Mouse (Mus musculus) lung, adult 18-20 months (tissue): ENCODE data around the gene Olfr544.
"Not testable (repeated sequence)": the region's sequence is repeated elsewhere in the genome, so short reads cannot be mapped to it uniquely, and the experiment has no call there.

Experiments
- DNase-seq, 2 experiments: peaks; one replicate each; pipeline ENCODE4 v3.0.0; 2022; ENCODE audit warnings: mixed read lengths in 2 of 2

Gene Olfr544

DNA sequence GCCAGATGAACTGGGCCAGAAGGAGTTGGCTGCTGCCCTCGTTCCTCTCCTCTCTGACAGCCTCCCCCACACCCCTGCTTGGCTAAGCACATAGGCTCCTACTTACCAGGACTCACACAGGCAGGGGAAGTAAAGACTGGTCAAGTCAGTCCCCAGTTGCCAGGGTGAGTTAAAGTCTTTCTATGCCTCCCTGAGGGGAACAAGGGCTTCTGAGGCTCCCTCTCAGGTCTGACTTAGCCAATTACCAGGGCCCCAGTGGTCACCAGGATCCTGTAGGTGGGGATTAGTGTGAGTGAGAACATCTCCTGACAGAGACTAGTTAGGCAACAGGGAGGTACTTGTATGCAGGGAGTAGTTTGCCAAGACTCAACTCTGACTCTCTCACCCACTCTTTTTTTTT is at the start of gene Olfr544:
TSS of gene Olfr544 (minus strand) at position 153 of the 400 bp plus-strand sequence.
- DNase-seq: no peak

DNA sequence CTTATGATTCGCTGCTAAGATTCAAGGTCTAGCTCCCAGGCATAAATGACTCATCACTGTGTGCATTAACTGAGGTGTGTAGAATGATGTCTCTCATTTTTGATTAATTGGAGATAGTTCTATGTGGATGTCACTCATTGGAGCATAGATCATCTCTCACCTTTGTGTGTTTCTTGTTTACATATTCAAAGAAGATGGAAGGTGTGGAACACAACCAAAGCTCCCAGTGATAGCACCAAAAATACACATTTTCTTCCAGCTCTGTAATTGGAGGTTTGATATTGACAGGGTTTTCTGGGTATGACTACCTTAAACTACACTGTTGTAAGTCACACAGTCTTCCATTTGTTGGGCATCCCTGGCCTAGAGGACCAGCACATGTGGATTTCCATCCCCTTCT is 46.3 kb upstream of the Olfr544 start, which contains the start of gene Olfr547:
TSS of gene Olfr547 (plus strand) at position 301 of the 400 bp plus-strand sequence.
- no peak for DNase-seq

DNA sequence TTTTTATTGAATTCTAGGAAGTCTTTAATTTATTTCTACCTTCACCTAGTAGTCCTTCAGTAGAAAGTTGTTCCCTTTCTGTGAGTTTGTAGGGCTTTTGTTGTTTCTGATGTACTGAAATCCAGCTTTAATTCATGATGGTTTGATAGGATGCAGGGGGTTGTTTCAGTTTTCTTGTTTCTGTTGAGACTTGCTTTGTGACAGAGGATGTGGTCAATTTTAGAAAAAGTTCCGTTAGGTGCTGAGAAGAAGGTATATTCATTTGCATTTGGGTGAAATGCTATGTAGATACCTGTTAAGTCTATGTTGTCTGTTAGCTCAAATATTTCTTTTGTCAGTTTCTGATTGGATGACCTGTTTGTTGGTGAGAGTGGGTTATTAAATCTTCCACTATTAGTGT is 40.9 kb upstream of the Olfr544 start:
- DNase-seq: no peak

DNA sequence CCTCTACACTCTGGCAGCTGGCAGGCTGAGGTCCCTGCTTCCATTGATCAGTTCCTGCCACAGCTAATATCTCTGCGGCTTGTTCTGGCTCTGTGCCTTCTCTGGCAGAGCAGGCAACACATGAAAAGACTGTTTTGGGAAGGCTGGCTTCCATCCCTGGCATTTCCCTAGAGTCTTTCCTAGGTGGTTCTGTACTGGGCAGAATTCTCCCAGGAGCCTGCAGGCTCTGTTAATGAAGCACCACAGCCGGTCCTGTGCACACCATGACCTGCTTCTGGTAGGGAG is 28.9 kb upstream of the Olfr544 start:
- no peak for DNase-seq

DNA sequence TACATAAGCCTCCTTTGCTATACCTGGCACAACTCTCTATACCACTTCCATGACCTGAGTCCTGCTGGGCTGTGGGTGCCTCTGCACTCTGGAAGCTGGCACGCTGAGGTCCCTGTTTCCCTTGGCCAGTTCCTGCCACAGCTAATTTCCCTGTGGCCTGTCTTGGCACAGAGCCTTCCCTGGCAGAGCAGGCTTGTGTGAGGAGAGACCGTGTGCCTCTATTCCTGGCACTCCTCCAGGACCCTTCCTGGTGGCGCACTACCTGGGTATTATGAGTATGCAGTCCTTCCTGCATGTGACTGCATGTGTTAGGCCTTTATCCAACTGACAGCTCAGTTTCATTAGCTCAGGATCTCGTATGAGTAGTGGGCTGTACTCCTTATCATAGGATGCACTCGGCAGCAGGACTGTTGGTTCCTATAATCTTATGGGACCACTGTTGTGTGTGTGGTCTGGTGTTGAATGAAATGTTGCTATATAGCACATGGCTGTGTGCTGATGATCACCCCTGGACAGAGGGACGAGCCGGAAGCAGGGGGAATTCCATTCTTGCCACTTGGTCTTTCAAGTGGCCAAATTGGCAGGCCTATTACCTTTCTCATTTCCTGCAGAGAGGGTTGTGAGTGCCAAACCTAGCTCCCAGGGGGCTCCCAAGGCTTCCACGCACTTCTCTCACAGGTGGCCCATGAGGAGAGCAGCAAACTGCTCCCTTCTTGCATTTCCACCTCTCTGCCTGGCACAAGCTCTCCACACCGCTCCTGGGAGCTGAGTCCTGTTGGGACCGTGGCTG is 28.3 kb upstream of the Olfr544 start:
- DNase-seq: peak; percentile 9 to 11

DNA sequence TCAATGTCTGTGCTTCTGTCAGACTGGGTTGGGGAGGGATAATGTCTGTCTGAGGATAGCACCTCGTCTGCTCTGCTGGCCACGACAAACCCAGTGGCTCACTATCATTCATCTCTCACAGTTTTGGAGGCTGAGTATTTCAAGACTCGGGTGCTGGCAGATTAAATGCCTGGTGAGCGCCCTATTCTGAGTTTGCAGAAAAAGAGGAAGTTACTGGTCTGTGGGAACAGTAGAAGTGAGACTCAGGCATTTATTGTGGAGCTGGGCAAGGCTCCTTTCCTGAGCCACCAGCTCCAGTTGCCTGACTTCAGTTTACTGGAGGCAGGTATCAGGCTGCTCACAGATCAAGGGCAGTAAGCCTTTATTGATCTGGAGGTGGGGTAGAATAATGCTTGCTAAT is 26.0 kb upstream of the Olfr544 start:
- no peak for DNase-seq

DNA sequence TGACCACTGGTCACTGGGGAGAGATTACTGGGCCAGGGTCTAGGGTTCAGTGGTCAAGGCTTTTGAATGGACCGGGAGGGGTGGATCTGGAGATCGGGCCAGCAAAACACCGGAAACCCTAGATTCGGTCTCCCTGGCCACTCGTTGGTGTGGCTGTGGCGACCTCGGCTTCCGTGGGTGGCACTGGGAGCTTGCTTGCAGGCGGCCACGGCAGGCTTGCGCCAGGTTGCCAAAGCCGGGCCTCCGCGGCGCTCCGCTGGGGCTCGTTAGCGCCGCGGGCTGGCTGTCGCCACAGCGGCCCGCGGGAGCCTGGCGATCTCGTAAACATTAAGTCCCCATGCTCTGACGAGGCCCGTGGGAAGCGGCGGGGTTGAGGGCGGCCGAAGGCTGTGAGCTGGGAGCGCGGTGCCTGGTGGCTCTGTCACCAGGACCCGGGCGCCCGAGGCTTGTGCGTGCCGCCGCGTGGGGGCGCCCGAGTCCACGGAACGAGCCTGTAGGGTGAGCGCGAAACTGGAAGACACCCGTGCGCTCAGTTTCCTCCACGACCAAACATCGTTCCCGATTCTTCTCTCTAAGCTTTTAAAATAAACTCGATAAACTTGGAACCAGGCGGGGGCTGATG is 24.8 kb upstream of the Olfr544 start:
- DNase-seq: peak; percentile 73 to 74

DNA sequence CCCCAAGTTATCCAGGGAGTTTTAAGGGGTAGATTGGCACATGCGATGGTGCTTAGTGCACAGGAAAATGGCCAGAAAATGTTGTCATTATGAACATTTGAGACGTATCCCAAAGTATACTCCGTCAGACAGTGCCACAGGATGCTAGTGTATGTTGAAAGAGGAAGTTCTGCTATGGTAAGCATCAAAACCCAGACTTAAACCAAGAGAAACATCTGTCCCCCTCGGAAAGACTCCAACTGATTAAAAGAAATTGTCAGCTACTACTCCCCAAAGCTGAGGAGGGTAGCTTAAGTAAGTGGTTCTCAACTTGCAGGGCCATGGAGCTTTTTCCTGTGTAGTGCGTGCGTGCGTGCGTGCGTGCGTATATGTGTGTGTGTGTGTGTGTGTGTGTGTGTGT is 23.8 kb upstream of the Olfr544 start:
- no peak for DNase-seq

DNA sequence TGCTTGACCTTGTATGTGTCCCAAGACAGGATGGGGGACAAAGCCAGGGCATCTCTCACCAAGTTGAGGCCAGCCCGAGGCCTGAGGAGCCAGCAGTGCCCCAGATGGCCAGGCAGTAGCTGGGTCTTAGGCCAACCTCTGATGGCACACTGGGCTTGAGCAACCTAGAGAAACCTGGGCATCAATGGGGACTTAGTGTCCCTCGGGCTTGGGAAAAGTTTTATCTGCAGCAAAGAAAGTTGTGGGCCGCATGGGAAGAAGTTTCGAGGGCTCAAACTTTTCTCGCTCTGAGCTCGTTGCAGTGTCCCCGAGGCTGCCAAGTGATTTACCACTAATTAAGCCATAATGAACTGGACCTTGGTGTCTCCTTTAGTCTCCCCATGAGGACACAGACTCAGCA is 21.6 kb upstream of the Olfr544 start:
- no peak for DNase-seq

DNA sequence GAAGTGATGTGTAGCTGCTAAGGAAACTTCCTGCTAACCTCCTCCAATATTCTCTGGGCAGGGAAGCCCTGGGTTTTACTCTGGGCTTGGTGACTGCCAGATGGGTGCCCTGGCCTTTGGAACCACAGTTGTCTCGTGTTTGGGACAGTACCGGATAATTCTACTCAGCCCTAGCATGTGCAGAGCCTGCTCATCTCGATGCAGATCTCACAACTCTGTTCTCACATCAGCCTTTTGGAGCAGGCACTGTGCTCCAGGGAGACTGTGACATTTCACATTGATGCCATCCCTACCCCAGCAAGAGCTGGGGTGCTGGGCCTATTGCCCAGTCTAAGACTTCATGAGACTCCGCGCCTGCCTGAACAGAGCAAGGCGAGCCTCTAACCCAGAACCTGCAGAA is 20.6 kb upstream of the Olfr544 start:
- no peak for DNase-seq

DNA sequence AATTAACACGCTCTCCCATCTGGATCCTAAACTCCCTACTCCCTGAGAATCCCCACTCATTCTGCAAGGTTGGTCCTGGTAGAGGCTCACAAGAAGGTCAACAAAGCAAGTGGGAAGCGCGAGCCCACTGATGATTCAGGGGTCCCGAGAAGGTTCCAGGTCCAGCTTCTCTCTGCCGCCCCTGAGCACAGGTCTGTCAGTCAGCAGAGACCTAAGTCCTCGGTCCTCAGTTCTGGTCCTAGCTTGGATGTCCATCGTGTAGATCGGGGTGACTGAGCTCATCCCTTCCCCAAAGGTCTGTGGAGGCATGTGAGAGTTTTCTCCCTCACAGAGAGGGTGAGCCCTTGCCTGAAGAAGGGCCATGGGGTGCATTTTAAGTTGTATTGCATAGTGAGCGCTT is 20.0 kb upstream of the Olfr544 start:
- DNase-seq: no peak

DNA sequence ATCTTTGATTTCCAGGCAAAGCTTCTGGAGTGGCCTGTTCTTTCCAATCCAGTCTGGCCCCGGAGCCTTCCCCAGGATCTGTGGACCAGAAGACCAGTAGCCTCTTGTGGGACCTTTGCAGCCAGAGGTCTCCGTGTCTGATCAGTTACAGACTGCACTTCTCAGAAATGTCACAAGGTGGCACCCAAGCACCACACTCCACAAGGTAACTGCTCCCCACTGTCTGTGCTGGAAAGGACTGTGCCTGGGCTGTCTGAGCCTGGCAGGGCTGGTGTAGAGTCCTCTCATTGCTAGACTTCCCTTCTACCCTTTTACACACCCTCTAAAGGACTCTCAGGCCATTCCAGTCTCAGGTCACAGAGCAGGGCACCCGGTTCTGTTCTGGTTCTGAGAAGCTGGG is 18.7 kb upstream of the Olfr544 start:
- DNase-seq: peak; percentile 59 to 71

DNA sequence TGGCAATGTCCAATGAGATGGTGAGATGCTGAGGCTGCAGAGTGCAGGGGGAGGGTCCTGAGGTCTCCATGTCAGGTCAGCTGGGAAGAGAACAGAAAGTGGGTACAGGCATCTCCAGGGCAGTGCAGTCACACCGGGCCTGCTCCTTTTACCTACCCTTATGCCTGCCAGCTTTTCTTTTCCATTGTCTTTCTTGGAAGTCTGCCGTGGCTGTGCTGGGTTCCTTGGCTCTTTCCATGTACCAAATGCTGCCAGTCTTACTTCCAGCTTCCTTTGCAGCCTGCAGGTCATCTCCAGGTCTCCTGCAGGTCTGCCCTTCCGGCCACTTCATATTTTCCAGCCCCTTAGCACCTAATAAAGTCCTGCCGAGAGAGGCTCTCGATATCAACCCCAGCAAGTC is 13.9 kb upstream of the Olfr544 start:
- DNase-seq: no peak

DNA sequence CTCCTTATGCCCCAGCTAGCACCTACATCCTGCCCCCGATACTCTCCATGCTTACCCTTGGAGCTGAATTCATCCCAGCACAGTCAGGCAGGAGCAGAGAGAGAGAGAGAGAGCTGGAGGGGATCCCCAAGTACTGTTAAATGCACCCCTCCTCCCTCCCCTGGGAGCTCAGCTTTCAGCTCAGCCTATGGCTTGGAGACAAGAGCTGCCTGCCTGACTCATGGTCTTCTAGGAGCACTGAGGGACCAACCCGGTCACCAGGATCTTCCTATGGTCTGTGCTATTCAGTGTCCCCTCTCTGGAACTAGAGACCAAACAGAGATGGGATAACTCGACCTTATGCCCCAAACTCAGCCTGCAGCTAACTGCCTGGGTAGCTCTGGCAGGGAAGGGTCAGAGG is 11.4 kb upstream of the Olfr544 start, which contains the start of gene Olfr545:
TSS of gene Olfr545 (minus strand) at position 101 of the 400 bp plus-strand sequence.
- no peak for DNase-seq

DNA sequence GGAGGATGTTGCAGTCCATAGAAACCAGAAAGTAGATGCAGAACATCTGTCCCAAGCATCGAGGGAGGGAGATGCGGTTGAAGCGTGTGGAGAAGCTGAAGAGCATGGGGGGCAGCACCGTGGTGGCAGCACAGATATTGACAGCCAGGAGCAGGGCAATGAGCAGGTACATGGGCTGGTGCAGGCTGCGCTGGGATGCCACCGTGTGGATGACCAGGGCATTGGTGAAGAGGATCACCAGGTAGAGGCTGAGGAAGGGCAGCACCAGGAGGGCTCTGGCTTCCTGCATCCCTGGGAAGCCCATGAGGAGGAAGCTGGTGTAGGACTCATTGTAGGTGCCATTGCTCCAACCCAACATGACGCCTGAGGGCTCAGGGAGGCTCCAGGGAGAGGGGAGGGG is 6.3 kb upstream of the Olfr544 start:
- not testable (repeated sequence) for DNase-seq

DNA sequence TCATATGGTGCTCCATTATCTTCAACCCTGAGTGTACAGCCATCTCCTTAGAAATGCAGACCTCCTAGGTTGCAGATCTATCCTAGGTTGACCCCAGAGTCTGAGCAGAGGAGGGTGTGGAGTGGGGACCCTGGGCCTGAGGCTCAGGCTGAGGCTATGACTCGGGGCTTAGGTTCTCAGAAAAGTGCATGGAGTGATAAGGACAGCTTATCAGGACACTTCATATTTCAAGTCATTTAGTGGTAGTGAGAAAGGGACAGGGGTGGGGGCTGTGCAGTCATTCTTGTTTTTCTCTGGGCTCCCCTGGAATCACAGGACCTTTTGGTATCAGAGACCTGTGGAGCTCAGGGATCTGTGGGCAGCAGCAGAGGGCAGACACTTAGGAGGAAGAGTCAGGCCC is 2.0 kb downstream of the Olfr544 start:
- no peak for DNase-seq

DNA sequence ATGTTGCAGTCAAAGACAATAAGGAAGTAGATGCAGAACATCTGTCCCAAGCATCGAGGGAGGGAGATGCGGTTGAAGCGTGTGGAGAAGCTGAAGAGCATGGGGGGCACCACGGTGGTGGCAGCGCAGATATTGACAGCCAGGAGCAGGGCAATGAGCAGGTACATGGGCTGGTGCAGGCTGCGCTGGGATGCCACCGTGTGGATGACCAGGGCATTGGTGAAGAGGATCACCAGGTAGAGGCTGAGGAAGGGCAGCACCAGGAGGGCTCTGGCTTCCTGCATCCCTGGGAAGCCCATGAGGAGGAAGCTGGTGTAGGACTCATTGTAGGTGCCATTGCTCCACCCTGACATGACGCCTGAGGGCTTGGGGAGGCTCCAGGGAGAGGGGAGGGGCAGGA is 3.3 kb downstream of the Olfr544 start:
- DNase-seq: not testable (repeated sequence)

DNA sequence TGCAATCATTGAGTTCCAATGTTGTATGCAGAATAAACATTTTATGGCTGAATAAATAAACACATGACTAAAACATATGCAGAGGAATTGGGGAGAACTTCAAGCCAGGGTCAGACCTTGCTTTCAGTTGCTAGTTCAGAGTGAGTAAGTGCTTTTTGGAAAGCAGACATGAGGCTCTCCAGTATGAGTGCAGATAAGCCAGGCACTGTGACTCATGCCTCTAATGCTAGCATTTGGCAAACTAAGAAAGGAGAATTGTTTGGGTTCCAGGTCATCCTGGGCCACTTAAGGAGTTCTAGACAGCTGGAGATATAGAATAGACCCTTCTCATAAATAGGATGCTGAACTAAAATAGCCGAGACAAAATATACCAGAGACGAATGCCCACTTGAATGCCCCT is 4.4 kb downstream of the Olfr544 start:
- DNase-seq: no peak

DNA sequence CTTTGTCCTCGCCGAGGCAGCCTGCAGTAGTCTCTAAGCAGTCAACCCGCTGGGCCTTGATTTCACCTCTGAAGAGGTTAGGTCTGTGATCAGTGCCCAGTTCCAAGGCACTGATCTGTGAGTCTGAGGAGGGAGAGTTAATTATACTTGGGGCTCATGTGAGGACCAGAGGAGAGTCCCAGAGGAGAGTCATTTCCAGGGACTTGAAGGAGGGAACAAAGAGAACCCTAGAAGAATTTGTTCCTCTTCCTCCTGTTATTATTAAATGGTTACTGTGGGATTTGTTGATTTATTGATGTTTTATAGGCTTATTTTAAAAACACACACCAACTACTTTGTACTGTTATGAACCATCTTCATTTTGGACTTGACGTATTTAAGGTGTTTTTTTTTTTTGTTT is 6.5 kb downstream of the Olfr544 start, which contains the start of gene Olfr543:
TSS of gene Olfr543 (minus strand) at position 101 of the 400 bp plus-strand sequence.
- DNase-seq: no peak

DNA sequence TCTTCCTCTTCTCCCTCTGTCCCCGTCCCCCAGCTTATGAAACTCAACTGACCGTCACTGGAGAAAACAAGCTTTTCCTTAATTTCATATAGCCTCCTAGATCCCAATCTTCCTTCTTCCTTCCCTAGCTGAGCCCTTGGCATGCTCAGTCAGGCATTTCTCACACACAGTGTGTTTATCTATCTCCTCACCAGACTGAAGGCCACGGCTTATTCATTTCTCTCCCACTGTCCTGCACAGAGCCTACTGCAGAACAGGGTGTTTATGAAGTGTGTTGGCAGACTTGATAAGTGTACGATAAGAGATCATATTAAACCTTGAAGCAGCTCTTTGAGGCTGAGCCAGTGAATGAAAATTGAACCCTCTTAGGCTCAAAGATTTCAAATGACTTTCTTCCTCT is 7.3 kb downstream of the Olfr544 start:
- no peak for DNase-seq

DNA sequence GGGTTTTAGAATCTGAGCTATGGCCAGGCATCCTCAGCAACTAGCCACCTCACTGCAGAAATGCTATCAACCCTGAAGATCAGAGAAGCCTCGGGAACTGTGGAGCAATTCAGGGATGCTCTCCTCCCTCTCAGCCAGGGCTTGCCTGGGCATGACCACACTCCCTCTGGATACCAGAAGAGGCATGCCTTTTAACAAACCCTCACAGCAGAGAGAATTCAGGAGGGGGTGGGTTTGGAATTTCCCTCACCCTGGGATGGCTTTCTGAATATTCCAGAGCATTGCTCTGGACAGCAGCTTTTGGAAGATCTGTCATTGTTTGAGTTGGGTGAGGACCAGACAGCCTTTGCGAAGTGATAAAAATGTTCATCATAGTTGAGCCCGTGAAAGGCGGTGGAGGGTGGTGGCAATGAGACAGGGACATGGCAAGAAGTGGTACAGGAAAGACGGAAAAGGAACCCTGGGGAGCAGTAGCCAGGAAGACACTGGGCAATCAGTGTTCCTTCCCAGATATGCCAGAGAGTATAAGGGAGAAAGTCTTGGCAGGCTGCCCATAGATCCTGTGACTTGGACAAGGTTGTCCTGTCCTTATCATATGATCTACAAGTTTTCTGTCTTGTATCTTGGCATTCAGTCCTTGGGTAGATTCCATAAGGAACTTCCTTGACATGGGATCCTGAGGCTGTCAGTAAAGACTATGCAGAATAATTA is 8.6 kb downstream of the Olfr544 start:
- DNase-seq: peak; percentile 34 to 53

DNA sequence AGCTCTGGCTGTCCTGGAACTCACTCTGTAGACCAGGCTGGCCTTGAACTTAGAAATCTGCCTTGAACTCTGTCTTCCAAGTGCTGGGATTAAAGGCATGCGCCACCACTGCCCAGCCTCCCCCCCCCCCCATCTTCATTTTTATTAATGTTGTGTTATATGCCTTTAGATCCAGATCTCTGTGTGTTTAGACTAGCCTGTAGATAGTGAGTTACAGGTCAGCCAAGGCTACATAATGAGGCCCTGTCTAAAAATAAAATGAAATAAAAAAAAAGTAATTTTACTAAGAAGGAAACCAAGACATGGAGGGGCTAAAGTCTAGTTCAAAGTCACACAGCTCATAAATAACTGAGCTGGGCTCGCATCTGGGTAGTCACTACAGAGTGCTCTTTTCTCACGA is 9.2 kb downstream of the Olfr544 start:
- no peak for DNase-seq

DNA sequence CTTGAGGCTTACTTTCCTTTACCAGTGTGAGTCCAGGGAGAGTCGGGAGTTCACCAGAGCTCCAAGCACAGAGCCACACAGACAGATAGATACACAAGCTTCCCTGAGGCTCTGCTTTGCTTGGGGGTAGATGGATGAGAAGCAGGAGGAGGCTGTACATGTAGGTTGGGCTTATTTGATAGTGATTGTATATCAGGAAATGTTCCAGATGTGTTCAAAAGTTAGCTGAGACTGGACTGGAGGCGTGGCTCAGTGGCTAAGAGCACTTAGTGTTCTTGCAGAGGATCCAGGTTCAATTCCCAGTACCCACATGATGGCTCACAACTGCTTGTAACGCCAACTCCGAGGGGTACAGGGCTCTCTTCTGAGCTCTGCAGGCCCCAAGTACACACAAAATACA is 9.7 kb downstream of the Olfr544 start:
- DNase-seq: no peak

DNA sequence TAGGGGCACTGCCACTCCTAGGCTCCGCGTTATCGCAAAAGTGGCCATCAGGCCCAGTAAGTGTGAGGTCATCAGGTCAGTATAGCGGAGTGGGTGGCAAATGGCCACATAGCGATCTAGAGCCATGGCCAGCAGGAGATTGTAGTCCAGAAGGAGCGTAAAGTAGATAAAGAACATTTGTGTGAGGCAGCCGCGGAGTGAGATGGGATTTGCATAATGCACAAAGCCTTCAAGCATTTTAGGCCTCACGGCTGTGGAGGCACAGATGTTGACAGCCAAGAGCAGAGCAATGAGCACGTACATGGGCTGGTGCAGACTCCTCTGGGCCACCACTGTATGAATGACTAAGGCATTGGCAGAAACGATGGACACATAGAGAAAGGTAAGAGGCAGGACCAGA is 10.7 kb downstream of the Olfr544 start:
- no peak for DNase-seq
